Mouse (Mus musculus) A20 (cell line): ENCODE measurements around the gene Paqr5.

Experiments
- DNase-seq: peaks from one replicate; pipeline ENCODE4 v3.0.0-alpha.2; 2011; ENCODE audit warnings: low read depth, low spot score

Gene Paqr5

DNA sequence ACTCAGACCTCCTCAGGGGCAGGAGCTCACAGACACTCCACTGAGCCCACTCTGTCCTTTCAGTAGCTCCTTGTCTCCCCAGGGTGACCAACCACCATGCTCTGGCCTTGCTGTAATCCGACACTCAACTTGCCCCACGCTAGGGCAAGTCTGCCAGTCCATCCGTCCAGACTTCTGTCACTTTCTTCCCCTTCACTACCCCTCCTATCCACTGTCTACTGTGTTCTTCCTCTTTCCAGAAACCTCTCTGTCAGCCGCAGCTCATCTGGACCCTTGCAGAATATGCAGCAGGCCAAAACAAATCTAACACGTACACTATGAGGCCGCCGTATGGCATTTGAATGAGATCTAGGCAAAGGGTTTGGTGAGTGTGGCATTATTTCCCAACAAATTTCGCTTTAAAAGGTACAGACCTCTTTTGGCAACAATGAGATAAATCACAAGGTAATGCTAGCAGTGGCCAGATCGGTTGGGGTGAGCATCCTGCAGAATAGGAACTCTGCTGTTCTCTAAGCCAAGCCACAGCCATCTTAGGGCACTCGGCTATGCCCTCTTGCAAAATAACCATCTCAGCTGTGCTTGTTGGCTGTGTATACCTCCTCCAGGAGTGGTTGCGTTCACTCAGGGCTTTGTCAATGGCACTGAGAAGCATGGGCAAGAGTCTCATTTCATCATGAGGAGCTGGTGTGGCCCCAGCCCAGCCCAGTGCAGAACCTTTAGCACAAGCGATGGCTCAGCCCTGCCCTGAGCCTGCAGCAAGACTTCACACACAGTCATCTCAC is 13.1 kb downstream of the Paqr5 start:
- DNase-seq = no peak

DNA sequence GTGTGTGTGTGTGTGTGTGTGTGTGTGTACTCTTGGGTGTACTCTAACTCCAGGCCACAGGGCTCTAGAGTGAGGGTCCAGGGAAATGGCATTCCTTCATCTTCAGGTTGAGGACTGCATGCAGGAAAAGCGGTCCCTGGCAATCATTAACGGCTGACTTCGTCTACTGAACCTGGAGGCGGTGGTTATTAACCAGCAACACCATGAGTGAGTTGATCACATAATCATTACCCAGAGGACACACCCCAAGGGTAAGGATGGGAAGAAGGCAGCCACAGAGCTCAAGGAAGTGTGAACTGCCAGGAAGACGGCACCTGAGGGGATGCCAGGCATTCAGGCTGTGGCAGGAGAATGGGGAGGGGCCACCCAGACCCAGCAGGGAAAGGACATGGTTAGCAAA is 18.3 kb downstream of the Paqr5 start:
- DNase-seq = no peak

DNA sequence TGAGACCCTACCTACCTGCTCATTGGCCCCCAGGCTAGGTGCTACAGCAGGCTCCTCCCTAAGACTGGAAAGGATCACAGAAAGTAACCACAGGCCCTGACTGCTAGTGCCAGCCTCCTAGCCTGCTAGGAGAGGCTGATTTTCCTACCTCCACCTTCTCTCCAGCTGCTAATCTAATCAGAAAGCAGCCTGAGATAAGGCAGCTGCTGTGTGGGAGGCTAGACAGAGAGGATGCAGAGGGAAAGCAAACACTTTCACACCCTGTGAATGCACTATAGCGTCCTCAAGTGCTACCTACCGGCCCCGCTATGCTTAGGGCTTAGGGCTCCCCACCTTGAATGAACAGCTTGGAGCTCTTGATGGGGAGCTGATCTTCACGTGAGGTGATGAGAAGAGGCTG is 19.6 kb downstream of the Paqr5 start:
- no peak for DNase-seq

DNA sequence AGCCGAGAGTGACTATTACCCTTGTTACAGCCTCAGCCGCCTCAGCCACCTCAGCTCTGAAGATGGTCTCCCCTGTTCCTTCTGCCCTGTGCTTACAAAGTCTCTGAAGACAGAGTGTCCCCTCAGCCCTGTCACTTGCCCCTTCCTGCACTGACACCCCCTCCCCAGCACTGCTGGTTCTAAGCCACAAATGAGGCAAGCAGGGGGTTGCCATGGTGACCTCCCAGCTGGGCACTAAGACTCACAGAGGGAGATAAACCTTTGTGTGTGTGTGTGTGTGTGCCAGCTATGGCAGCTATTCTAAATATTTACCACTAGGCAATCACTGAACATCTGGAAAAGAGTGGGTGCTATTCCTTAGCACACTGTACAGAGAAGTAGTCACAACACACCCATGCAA is 23.0 kb downstream of the Paqr5 start:
- no peak for DNase-seq

DNA sequence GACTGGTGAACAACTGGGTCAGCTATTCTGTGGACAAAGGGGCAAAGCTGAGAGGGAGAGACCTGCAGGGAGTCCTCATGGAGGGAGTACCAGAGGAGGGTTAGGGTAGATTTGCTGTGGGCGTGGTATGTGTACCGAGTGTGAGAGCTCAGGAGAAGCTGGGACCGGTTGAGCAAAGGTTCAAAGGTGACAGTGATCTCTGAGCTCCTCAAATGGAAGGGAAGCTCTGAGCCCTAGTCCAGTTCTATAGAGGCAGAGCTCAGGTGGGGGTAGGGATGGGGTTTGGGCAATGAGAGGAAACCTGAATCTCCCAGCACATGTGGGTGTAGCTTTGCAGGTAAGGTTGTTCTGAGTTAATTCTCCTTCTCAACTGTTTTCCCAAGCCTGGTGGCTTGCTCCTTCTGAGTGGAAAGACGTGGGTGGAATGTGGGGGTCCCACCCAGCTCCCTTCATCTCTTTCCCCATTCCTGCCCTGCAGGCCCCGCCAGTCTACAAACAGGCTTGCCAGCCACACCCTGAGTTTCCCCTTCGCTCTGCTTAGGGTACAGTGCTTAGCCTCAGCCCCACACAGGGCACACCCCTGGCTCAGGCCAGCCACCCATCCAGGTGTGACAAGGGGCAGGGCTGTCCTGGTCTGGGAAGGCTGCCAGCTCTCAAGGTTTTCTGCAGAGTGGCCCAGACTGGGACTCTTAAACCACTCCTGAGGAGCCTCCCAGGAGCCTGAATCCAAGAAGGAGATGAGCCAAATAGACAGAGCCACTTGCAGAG is 26.8 kb downstream of the Paqr5 start:
- no peak for DNase-seq

DNA sequence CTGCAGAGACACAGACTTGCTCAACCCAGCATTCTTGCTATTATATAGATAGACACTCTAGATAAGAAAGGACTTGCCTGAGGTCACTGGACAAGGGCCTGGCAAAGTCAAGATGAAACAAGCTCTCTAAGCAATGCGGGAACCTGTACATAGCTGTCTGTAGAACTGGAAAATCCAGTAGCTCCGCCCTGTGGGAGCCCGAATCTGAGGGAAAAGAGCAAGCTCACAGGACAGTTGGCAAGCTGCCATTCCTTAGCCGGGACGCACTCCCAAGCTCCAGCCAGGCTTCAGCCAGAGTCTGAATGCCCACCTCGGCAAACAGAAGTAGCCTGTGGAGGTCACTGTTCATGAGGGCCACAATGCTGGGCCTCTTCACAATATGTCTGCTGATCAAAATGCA is 28.8 kb downstream of the Paqr5 start:
- DNase-seq = no peak

DNA sequence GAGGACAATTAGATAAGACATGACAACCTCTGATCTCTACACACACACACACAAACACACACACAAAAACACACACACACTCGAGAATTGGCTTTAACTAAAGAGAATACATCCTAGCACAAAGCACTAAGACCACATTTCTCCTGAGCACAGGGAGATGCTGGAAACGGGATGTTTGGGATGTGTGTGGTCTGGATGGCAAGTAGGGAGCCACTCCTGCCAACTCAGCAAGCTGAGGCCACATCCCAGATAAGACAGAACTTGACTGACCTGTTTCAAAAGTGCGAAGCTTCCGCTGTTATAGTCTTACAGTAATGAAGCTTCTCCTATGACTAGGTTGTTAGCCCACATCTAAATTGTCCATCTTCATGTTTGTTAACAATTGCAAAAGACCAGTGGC is 35.5 kb downstream of the Paqr5 start:
- DNase-seq = no peak

DNA sequence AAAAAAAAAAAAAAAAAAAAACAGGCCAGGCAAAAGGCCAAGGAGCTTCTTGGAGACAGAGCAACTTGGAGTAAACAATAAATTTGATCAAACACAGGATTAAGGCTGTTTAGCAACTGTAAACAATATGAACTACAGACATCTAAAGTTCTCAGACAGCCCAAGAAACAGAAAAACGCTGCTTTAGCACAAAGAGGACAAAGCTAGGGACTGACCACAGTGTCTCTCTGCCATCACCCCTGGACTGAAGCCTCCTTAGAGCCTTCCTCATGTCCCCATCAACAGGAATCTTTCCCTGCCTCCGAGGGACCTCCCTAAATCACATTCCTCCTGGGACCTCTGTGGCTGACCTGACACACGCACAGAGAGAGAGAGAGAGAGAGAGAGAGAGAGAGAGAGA is 35.9 kb downstream of the Paqr5 start:
- DNase-seq = no peak

DNA sequence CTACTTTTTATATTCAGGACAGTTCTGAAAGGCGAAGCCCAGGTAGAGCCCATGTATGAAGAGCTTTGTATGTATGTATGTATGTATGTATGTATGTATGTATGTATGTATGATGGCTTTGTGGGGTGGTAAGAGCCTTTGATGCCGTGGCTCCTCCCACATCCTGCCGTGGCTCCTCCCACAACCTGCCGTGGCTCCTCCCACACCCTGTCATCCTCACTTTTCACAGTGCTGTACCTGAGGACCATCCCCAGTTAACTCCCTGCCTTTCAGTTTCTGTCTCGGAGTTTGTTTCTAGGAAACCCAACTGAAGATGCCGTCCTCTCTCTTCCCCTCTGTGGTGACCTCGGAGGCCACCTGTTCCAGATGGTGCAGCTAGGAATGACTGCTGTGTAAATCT is 40.6 kb downstream of the Paqr5 start:
- DNase-seq = peak; percentile 30

DNA sequence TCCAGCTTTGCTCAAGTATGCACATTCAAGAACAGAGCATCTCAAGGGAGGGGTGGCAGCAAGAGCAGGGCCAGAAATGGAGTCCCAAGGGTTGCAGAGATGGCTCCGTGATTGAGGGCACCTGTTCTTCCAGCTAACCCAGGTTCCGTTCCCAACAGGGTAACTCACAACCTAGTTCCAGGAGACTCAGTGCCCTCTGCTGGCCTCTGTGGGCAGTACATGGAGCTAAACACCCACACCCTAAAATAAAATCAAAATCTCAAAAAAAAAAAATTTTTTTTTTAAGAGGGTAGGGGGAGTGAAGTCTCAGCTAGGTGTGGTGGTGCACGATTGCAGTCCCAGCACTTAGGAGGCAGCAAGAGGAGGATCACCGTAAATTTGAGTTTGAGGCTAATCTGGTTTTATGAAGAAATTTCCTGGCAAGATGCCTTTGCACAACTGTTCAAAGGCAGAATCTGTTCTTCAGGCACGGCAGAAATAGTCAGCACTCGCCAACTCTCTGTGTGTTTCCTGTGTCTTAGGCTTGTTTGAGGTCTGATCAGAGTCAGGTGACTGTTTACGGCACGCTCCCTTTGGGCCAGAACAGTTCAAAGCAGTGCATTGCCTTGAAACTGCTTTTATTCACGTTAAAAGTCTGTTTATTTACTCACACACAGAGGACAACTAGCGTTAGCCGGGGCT is 41.3 kb downstream of the Paqr5 start:
- DNase-seq = peak; percentile 56

DNA sequence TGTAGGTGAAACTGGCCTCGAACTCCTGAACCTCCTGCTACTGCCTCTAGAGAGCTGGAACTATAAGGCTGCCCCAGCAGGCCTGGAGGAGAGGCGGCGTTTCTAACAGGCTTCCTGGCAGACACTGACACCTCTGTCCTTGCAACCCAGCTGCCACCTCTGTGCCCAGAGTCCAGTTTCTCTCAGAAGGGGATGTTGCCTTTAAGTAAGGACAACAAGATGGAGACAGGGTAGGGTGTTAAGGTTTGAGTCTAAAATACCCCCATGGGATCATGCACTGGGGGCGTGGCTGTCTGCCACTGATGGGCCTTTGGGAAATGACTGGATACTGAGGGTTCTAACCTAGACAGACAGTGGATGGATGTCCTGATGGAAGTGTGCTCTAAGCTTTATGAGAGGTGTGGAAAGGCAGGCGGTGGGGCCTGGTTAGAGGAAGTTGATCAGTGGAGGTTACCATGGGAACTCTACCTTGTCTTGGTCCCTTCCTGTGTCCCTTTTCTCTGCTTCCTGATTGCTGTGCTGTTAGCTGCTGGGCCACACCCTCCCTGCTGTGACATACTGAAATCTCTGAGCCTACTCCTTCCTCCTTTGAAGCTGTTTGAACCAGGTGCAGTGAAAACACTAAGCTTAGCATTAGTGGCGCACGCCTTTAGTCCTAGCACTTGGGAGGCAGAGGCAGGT is 43.6 kb downstream of the Paqr5 start:
- peak; percentile 74 for DNase-seq

DNA sequence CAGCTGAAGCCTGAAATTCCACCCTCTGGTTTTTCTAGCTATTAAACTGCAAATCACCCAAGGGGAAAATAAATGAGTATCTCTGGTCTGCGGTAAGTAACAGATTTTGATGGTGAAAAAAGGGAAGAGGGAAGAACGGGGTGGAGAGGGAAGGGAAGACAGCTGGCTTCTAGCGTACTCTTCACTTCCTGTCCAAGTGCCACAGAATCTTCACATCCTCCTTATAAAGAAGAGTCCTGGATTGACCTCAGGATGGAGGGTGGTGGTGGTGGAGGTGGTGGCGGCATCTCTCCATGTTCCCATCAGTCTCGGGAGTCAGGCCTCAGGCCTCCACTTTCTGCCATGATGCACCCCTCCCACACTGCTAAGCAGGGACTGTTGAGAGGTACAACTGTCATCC is 44.8 kb downstream of the Paqr5 start:
- no peak for DNase-seq

DNA sequence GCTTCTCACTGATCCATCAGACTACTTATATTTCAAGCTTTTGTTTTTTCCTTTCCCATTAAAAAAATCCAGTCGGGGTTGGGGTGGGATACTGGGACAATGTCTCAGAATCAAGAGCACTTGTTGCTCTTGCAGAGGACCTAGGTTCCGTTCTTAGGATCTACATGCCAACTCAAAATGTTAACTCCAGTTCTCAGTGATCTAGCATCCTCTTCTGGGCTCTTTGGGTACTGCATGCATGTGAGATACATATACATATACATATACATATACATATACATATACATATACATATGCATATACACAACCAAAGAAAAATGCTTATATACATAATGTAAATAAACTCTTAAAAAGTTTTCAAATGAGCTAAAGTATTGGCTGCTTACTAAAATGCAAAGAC is 46.7 kb downstream of the Paqr5 start:
- DNase-seq = peak; percentile 30

DNA sequence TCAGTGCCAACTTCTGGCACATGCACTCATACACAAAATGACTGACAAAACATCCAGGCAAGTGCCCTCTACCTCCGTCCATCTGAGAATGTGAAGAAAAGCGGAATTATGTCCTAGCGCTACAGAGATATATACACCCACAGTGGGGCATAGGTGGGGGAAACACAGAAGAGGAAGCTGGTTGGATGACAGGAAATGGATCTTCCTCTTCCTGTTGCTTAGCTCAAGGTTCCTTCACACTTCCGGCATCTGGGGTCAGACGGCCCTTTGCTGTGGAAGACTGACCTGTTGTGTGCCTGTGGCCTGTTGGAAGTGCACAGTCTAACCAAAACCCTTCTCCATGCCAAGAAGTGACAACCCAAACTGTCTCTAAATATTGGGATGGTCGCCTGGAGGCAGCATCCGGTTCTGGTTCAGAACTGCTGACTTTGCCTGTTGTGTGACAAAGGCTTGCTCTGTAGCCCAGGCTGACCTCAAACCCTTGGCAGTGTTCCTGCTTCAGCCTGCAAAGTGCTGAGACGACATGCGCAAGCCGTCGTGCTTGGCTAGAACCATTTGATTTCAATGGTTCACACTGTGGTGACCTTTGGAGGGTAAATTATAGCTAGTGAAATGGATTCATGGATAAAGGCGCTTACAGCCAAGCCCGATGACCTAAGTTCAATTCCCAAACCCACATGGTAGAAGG is 49.3 kb downstream of the Paqr5 start:
- DNase-seq = no peak

DNA sequence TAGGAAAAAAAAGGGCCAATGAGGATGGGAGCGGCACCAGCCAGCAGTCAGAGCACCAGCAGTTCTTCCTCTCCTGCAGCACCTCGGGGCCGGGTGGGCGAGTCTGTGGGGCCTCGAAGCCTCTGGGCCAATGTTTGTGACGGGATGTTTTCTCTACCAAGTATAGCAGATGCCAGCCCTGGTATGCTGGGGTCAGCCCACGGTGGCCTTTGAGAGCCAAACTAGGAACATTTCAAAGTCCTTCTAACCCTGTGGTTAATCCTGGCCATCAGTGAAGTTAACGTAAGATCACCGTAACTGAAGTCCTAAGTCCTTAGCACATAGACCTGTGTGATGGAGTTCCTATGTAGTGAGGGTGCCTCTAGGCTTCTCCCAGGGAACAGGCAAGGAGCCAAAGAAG is 54.6 kb downstream of the Paqr5 start:
- DNase-seq = no peak

DNA sequence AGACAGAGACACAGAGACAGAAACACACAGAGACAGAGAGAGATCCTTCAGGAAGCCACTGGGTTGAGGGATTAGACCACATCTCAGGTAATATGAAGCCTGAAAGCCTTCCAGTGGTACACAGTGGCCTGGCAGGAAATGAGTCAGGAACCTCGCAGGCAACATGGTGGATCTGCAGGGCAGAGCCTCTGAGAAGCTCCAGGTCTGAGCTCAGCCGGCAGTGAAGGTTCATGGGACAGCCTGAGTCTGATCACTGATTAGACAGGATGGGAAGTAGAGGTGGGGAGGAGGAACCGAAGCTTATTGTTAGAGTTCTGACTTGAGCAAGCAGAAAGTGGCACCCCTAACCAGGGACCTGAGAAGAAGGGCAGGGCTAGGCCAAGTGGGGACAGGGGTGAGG is 55.6 kb downstream of the Paqr5 start:
- DNase-seq = no peak

DNA sequence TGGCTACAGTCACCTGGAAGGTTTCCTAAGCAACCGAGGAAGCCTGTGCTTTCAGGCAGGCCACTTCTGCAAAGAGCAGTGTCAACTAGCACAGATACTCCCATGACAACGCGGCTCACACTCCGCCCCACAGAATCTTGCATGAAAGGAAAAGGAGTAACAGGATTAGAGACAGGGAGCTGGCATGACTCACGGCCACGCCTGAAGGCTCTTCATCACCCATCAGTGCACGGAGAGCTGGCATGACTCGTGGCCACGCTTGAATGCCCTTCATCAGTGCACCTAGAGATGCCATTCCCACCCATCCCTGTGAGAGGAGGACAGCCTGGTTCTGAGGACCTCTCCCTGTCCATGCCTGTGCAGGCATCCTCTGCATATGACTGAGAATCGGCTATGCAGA is 59.3 kb downstream of the Paqr5 start:
- DNase-seq = no peak

DNA sequence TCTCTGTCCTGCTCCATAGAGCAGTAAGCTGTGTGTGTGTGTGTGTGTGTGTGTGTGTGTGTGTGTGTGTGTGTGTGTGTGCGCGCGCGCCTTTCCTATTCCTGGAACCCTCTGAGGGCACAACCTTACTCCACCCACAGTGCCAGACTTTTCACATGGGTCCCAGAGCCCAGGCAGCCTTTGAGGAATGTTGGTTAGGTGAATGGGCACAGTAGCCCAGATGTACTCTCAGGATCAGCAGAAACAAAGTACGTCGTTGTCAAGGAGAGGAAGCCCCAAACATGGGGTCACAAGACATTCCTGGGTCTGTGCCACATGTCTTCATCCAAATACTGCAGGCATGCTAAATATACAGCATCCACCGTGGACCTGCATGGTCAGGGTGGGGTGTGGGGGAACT is 60.7 kb downstream of the Paqr5 start:
- DNase-seq = no peak

DNA sequence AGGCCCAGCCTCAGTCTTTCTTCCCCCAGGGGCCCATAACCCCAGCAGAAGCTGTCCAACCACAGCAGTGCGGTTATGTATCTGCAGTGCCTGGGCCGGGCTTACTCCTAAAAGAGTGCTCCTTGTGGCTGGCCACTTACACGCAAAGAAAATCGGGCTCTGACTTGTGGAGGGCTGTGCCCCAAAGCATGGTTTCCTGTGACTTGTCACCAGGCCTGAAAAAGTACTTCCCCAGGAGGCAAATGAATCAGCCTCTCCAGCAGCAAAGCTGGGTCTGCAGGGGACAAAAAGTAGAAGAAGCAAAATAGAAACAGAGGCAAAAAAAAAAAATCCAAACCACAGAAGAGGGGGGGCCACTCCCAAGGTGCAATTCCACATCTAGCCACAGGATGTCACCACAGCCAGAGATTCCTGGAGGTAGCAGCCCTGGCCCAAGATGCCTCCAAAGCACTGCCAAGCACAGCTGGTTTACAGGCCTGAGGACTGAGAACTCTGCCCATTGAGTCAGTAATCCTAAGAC is 61.2 kb downstream of the Paqr5 start:
- peak; percentile 87 for DNase-seq

DNA sequence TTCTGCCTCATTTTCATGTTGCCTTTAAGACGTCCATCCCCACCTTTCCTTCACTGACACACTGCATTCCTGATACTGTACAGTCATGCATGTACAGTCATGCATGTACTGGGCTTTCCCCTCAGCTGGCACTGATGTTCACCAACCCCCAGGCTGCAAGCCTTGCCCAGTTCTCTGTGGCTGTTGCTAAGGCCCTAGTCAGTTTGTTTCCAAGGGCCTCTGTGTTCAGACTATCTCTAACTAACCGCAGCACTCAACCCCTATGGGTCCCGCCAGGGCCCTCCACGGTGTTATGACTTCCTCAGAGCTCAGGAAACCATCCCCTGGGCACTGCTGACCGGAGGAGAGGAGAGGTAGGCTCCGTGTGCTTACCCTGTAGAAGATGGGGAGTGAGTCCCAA is 63.3 kb downstream of the Paqr5 start:
- DNase-seq = no peak

DNA sequence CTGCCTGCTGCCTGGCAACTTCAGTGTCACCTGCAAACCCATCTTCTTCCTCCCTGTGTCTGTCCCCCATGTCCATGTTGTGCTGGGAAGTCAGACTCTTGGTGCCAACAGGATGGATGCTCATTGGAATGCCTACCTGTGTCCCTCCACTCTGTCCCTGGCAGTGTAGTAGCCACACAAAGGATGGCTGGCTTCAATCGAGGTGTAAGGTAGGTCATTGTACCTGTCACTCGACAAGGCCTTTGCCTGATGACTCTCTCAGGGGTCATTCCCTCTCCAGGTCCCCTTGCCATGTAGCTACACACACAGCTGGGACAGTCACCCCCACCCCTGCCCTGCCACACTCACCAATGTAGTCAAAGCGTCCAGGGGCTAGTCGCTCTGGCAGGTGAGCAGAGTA is 65.5 kb downstream of the Paqr5 start:
- DNase-seq = no peak
